Mouse (Mus musculus): Measurements from ENCODE around the gene Herc4. TPM values are rescaled to one million over a fixed set of nuclear protein-coding genes. Genes with fewer than 3 reads are reported as not detected.

Herc4 gene
- polyA plus RNA-seq, 1 experiment from 2014 or later, result 36.1 TPM

Other genes starting within 250 kb of the Herc4 start
- gene Hnrnph3, start 219.6 kb upstream of the Herc4 start, polyA plus RNA-seq (2015; fragmentation: Nextera tagmentation; extraction: Ambion mirVana), result 242 and 243 TPM in 2 replicates
- 1.3 TPM in 2 replicates for gene Pbld2, start 219.5 kb upstream of the Herc4 start, polyA plus RNA-seq (2015; fragmentation: Nextera tagmentation; extraction: Ambion mirVana)
- gene Pbld1, start 183.6 kb upstream of the Herc4 start, polyA plus RNA-seq (2015; fragmentation: Nextera tagmentation; extraction: Ambion mirVana), result 1.0 and 1.3 TPM in 2 replicates
- gene Atoh7, start 144.2 kb upstream of the Herc4 start, polyA plus RNA-seq (2015; fragmentation: Nextera tagmentation; extraction: Ambion mirVana), result 1.1 and 1.3 TPM in 2 replicates
- 0.05 TPM in 1 of 2 replicates, not detected in the other for gene Mypn, start 39.9 kb upstream of the Herc4 start, polyA plus RNA-seq (2015; fragmentation: Nextera tagmentation; extraction: Ambion mirVana)
- gene Sirt1, start 137.9 kb downstream of the Herc4 start, polyA plus RNA-seq (2015; fragmentation: Nextera tagmentation; extraction: Ambion mirVana), result 5.5 and 5.8 TPM in 2 replicates
- 15.9 and 21.7 TPM in 2 replicates for gene Dnajc12, start 138.6 kb downstream of the Herc4 start, polyA plus RNA-seq (2015; fragmentation: Nextera tagmentation; extraction: Ambion mirVana)
- gene Gm7075, start 178.0 kb downstream of the Herc4 start, polyA plus RNA-seq (2015; fragmentation: Nextera tagmentation; extraction: Ambion mirVana), result 0.57 TPM in 1 of 2 replicates, not detected in the other
- 0.23 and 0.39 TPM in 2 replicates for gene Ctnna3, start 186.3 kb downstream of the Herc4 start, polyA plus RNA-seq (2015; fragmentation: Nextera tagmentation; extraction: Ambion mirVana)